Mouse (Mus musculus) left cerebral cortex, adult 2 months (tissue): ENCODE data around the gene Zfp503. TPM values are rescaled to one million over a fixed set of nuclear protein-coding genes. Genes with fewer than 3 reads are reported as not detected.

Experiments
- DNase-seq, 2 experiments: peaks; one replicate each; pipeline ENCODE4 v3.0.0; 2021 to 2022; ENCODE audit warnings: low spot score in 2 of 2, mixed read lengths in 1 of 2; ENCODE audit errors: extremely low spot score in 1 of 2
- H3K27ac ChIP-seq: fragments of 200-600 bp; 2 replicates; pipeline ENCODE4 v1.8.1; 2022
- H3K4me3 ChIP-seq: fragments of 200-600 bp; 2 replicates; pipeline ENCODE4 v1.8.1; 2022
- CTCF ChIP-seq: fragments of 200-600 bp; IDR thresholded peaks from 2 replicates; pipeline ENCODE4 v1.8.1; 2022; ENCODE audit warnings: antibody characterized with exemption, mild to moderate bottlenecking, moderate library complexity
- intact Hi-C: fragments of 180-260 bp; cut with DNase I; formaldehyde crosslinking; loops from one replicate; pipeline ENCODE4 v1.15.1; 2025
- total RNA-seq, 2 experiments: library from RNA; stranded (reverse); gene quantifications; 2 replicates each; pipeline ENCODE4 v1.2.3; 2021

Zfp503 gene
- total RNA-seq, 2 experiments from 2014 or later: 2.2 to 3.3 TPM

- no peak for DNase-seq
- intact Hi-C loops: loop anchor here (10.0 kb wide), 1 partner anchor 1421 kb away; no protein-coding TSS in a partner anchor
- TF ChIP-seq CTCF: no peak
- no peak overlapping the region for H3K4me3 ChIP-seq
- no peak overlapping the region for H3K27ac ChIP-seq
These were observed 5.3 kb downstream of the Zfp503 start for GRCm38 (mm10) chr14:21983950-21984730.

- intact Hi-C loops: loop anchor here (10.0 kb wide), 1 partner anchor 1421 kb away; no protein-coding TSS in a partner anchor
- Histone ChIP-seq H3K27ac (no peak overlapping the region), H3K4me3 (no peak overlapping the region)
- DNase-seq: no peak
- TF ChIP-seq CTCF: no peak
These were observed 6.0 kb downstream of the Zfp503 start for GRCm38 (mm10) chr14:21983311-21983949.

- no peak for DNase-seq
- intact Hi-C loops: loop anchor here (10.0 kb wide), 1 partner anchor 1422 kb away; no protein-coding TSS in a partner anchor
- TF ChIP-seq CTCF: no peak
- H3K27ac ChIP-seq: no peak overlapping the region
- no peak overlapping the region for H3K4me3 ChIP-seq
These were observed 6.7 kb downstream of the Zfp503 start for GRCm38 (mm10) chr14:21982592-21983310.

GRCm38 (mm10) chr14:21982096-21982591, 7.3 kb downstream of the Zfp503 start:
- no peak for TF ChIP-seq CTCF
- intact Hi-C loops: loop anchor here (10.0 kb wide), 1 partner anchor 1423 kb away; no protein-coding TSS in a partner anchor
- H3K4me3 ChIP-seq: no peak overlapping the region
- DNase-seq: no peak
- H3K27ac ChIP-seq: no peak overlapping the region

GRCm38 (mm10) chr14:21981462-21981861, 7.9 kb downstream of the Zfp503 start:
- H3K4me3 ChIP-seq: no peak overlapping the region
- intact Hi-C loops: loop anchor here (10.0 kb wide), 1 partner anchor 1423 kb away; no protein-coding TSS in a partner anchor
- H3K27ac ChIP-seq: no peak overlapping the region
- TF ChIP-seq CTCF: peak; percentile 82
- DNase-seq: peak; percentile 67 to 74

- peak; percentile 60 for TF ChIP-seq CTCF
- intact Hi-C loops: loop anchor here (5.0 kb wide), 1 partner anchor 1078 kb away; no protein-coding TSS in a partner anchor
- H3K27ac ChIP-seq: no peak overlapping the region
- H3K4me3 ChIP-seq: no peak overlapping the region
- DNase-seq: peak; percentile 45 to 56
These were observed 20.4 kb downstream of the Zfp503 start for GRCm38 (mm10) chr14:21968978-21969377.

GRCm38 (mm10) chr14:21967375-21968010, 21.9 kb downstream of the Zfp503 start:
- no peak for TF ChIP-seq CTCF
- no peak overlapping the region for H3K4me3 ChIP-seq
- H3K27ac ChIP-seq: no peak overlapping the region
- no peak for DNase-seq
- intact Hi-C loops: loop anchor here (5.0 kb wide), 1 partner anchor 1080 kb away; no protein-coding TSS in a partner anchor

- intact Hi-C loops: loop anchor here (5.0 kb wide), 1 partner anchor 1081 kb away; no protein-coding TSS in a partner anchor
- DNase-seq: no peak
- TF ChIP-seq CTCF: no peak
These were observed 23.1 kb downstream of the Zfp503 start for GRCm38 (mm10) chr14:21966276-21966675.

GRCm38 (mm10) chr14:21962381-21963050, 26.9 kb downstream of the Zfp503 start:
- TF ChIP-seq CTCF: no peak
- DNase-seq: no peak
- Histone ChIP-seq H3K4me3 (no peak overlapping the region), H3K27ac (no peak overlapping the region)
- intact Hi-C loops: no loop called here

More at GRCm38 (mm10) chr14:21966276-21966675, 23.1 kb downstream of the Zfp503 start:
- H3K4me3 ChIP-seq: no peak overlapping the region
- no peak overlapping the region for H3K27ac ChIP-seq

GRCm38 (mm10) chr14:21959243-21959642, 30.2 kb downstream of the Zfp503 start:
- no peak for TF ChIP-seq CTCF
- Histone ChIP-seq H3K27ac (no peak overlapping the region), H3K4me3 (no peak overlapping the region)
- intact Hi-C loops: no loop called here
- no peak for DNase-seq
